Mouse (Mus musculus): Measurements from ENCODE around the gene Irgq. TPM values are rescaled to one million over a fixed set of nuclear protein-coding genes. Genes with fewer than 3 reads are reported as not detected.

Irgq gene
- polyA plus RNA-seq, 1 experiment from 2014 or later: 21.5 TPM

DNA sequence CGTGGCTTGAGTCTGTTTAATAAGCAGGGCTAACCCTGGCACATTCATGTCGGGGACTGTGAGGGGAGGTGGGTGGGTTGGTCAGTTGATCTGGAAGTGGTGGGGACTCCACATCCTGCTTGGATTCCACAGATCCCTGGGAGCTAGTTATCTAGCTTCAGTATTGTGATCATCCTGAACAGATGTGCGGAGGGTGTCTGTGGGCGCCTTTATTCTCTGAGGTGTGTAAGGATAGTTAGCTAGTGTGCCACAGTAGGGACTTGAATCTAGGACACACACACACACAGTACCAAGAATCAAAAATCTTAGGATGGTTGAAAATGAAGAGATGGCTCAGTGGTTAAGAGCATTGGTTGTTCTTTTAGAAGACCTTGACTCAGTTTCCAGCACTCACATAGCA is 38.0 kb downstream of the Irgq start:
- WGBS: 89% methylated on average over 4 of the region's 4 CpGs
- H3K4me1 ChIP-seq (ENCODE audit: control insufficient read depth, insufficient read depth, low read length): no peaks in the 10 kb centered on the region
- H3K27me3 ChIP-seq (ENCODE audit: control insufficient read depth, insufficient read depth, low read length): no peaks in the 10 kb centered on the region
- no peak overlapping the region for H3K9ac ChIP-seq (replicated peaks; ENCODE audit: low read depth, low read length)
- no peak for ATAC-seq (ENCODE audit: low read depth)
- no peak overlapping the region for H3K27ac ChIP-seq (ENCODE audit: low read depth, low read length)
- H3K4me2 ChIP-seq (ENCODE audit: low read depth, low read length): no peak overlapping the region
- H3K36me3 ChIP-seq (ENCODE audit: control insufficient read depth, insufficient read depth, low read length): peaks cover 10% of the 10 kb centered on the region
- no peak overlapping the region for H3K4me3 ChIP-seq (ENCODE audit: low read depth, low read length)
- no peaks in the 10 kb centered on the region for H3K9me3 ChIP-seq (ENCODE audit: control insufficient read depth, low read length)

DNA sequence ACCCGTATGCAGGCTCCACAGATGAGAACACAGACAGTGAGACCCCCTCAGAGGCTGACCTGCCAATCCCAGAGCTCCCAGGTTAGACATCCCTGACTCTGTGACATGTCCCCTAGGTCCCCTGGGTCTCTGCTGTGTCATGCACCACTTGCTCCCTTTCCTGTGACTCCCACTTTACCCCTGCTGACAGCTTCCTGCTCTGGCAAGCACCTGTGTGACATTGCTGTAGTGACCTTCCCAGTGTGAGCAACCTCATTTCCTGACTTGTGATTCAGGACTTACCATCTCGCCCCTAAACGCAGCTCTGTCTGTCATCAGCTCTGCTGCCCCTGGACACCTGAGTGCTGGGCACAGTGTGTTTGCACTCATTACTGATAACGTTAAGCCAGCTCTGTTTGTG is 40.6 kb downstream of the Irgq start:
- WGBS: 90% methylated on average over 4 of the region's 4 CpGs
- Histone ChIP-seq H3K4me1 (ENCODE audit: control insufficient read depth, insufficient read depth, low read length) (no peaks in the 10 kb centered on the region), H3K27ac (ENCODE audit: low read depth, low read length) (no peak overlapping the region), H3K36me3 (ENCODE audit: control insufficient read depth, insufficient read depth, low read length) (peaks cover 10% of the 10 kb centered on the region), H3K4me2 (ENCODE audit: low read depth, low read length) (no peak overlapping the region), H3K27me3 (ENCODE audit: control insufficient read depth, insufficient read depth, low read length) (no peaks in the 10 kb centered on the region), H3K4me3 (ENCODE audit: low read depth, low read length) (no peak overlapping the region), H3K9me3 (ENCODE audit: control insufficient read depth, low read length) (no peaks in the 10 kb centered on the region), H3K9ac (replicated peaks; ENCODE audit: low read depth, low read length) (no peak overlapping the region)
- no peak for ATAC-seq (ENCODE audit: low read depth)

DNA sequence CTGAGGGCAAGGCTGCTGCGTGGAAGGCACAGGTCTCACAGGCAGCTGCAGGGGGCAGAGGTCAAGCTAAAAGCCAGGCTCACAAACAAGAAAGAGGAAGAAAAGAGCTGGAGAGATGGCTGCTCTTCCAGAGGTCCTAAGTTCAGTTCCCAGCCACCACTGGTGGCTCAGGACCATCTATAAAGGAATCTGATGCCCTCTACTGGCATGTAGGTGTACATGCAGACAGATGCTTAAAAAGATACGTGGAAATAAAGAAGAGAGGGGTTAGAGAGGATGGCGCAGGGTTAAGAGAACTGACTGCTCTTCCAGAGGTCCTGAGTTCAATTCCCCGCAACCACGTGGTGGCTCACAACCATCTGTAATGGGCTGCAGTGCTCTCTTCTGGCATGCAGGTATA is 42.0 kb downstream of the Irgq start:
- Histone ChIP-seq H3K4me3 (ENCODE audit: low read depth, low read length) (no peak overlapping the region), H3K4me1 (ENCODE audit: control insufficient read depth, insufficient read depth, low read length) (no peaks in the 10 kb centered on the region), H3K27ac (ENCODE audit: low read depth, low read length) (no peak overlapping the region), H3K27me3 (ENCODE audit: control insufficient read depth, insufficient read depth, low read length) (no peaks in the 10 kb centered on the region), H3K9me3 (ENCODE audit: control insufficient read depth, low read length) (no peaks in the 10 kb centered on the region), H3K4me2 (ENCODE audit: low read depth, low read length) (no peak overlapping the region), H3K36me3 (ENCODE audit: control insufficient read depth, insufficient read depth, low read length) (peaks cover 4% of the 10 kb centered on the region; the same call in 1 of the 2 replicates), H3K9ac (replicated peaks; ENCODE audit: low read depth, low read length) (no peak overlapping the region)
- ATAC-seq (ENCODE audit: low read depth): no peak
- 51% methylated on average over 5 of the region's 5 CpGs for WGBS

DNA sequence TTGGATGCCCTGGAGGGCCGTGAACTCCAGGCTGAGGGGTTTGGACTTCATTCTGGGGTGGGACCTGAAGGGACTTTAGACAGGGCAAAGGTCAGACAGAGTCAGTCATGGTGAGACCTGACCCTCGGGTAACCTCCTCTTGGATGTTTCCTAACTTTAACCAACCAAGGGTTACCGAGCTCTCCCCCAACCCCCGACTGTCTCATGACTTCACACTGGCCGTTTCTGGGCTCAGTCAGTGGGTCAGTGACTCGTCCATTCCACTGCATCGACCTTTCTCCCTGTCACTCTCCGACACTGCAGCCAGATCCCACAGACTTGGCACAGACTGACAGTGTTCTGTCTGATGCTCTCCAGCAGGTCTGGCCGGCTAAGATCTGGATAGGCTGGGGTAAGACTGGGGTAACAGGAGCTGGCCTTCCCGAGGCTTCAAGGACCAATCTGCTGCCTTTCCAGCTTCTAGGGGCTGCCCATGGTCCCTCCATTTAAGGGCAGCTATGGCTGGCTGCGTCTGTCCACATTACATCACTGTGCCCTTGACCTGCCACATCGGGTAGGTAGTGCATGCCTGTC is 43.8 kb downstream of the Irgq start:
- no peak for ATAC-seq (ENCODE audit: low read depth)
- Histone ChIP-seq H3K27me3 (ENCODE audit: control insufficient read depth, insufficient read depth, low read length) (no peaks in the 10 kb centered on the region), H3K36me3 (ENCODE audit: control insufficient read depth, insufficient read depth, low read length) (no peaks in the 10 kb centered on the region), H3K9ac (replicated peaks; ENCODE audit: low read depth, low read length) (no peak overlapping the region), H3K27ac (ENCODE audit: low read depth, low read length) (no peak overlapping the region), H3K4me1 (ENCODE audit: control insufficient read depth, insufficient read depth, low read length) (no peaks in the 10 kb centered on the region), H3K4me2 (ENCODE audit: low read depth, low read length) (no peak overlapping the region), H3K9me3 (ENCODE audit: control insufficient read depth, low read length) (no peaks in the 10 kb centered on the region), H3K4me3 (ENCODE audit: low read depth, low read length) (no peak overlapping the region)
- WGBS: 64% methylated on average over 12 of the region's 12 CpGs

DNA sequence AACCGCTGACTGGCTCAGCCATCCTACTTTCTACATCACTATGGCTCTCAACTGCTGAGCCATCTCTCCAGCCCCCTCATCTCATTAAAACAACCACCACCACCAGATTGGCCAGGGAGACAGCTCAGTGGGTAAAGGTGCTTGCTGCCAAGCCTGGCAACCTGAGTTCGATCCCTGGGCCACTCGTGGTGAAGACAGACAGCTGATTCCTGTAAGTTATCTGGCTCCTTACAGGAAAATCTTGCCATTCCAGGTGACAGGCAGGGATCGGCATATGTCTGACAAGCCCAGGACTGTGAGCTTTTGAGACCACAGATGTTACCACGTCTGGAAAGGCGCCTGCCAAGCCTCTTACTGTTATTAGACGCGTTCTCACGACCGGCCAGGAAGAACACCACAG is 47.3 kb downstream of the Irgq start:
- Histone ChIP-seq H3K9me3 (ENCODE audit: control insufficient read depth, low read length) (no peaks in the 10 kb centered on the region), H3K4me2 (ENCODE audit: low read depth, low read length) (no peak overlapping the region), H3K9ac (replicated peaks; ENCODE audit: low read depth, low read length) (no peak overlapping the region), H3K4me3 (ENCODE audit: low read depth, low read length) (no peak overlapping the region), H3K36me3 (ENCODE audit: control insufficient read depth, insufficient read depth, low read length) (no peaks in the 10 kb centered on the region), H3K27me3 (ENCODE audit: control insufficient read depth, insufficient read depth, low read length) (no peaks in the 10 kb centered on the region), H3K27ac (ENCODE audit: low read depth, low read length) (no peak overlapping the region), H3K4me1 (ENCODE audit: control insufficient read depth, insufficient read depth, low read length) (no peaks in the 10 kb centered on the region)
- WGBS: 95% methylated on average over 10 of the region's 10 CpGs
- ATAC-seq (ENCODE audit: low read depth): no peak

DNA sequence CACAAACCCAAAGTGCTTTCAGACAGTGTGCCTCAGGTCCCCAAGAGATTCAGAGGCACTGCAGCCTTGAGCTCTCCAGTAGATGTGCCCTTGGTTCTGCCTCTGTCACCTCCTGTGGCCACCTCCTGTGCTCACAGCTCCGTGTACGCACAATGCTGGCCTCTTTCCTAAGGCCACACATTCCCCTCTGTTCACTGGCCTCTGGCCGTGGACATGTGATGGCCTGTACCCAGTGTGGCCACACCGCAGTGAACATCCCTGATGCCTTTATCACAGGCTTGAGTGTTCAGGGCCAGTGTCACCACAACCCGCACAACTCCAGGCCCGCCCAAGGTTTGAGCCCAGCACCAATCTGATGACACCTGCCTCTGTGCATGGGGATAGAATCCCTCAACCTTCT is 54.4 kb downstream of the Irgq start:
- H3K9ac ChIP-seq (replicated peaks; ENCODE audit: low read depth, low read length): no peak overlapping the region
- no peak overlapping the region for H3K4me2 ChIP-seq (ENCODE audit: low read depth, low read length)
- peaks cover 17% of the 10 kb centered on the region for H3K27me3 ChIP-seq (ENCODE audit: control insufficient read depth, insufficient read depth, low read length)
- no peaks in the 10 kb centered on the region for H3K36me3 ChIP-seq (ENCODE audit: control insufficient read depth, insufficient read depth, low read length)
- H3K27ac ChIP-seq (ENCODE audit: low read depth, low read length): no peak overlapping the region
- ATAC-seq (ENCODE audit: low read depth): no peak
- no peaks in the 10 kb centered on the region for H3K9me3 ChIP-seq (ENCODE audit: control insufficient read depth, low read length)
- no peak overlapping the region for H3K4me3 ChIP-seq (ENCODE audit: low read depth, low read length)
- no peaks in the 10 kb centered on the region for H3K4me1 ChIP-seq (ENCODE audit: control insufficient read depth, insufficient read depth, low read length)
- WGBS: 91% methylated on average over 6 of the region's 6 CpGs

DNA sequence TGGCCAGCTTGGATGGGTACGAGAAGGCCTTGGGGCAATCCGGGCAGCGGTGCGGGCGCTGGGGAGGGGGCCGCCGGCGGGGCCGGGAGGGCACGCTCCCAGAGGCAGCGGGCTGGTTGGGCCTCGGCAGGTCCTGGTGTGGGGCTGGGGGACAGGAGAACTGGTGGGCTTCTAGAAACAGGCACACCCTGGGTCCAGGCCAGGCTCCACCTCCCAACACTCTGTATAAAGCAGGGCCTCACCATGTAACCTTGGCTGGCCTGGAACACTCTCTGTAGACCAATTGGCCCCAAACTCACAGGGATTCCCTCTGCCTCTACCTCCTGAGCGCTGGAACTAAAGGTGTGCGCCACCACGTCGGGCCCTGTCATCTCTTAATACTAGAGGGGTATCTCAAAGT is 55.5 kb downstream of the Irgq start:
- H3K4me2 ChIP-seq (ENCODE audit: low read depth, low read length): no peak overlapping the region
- peak; percentile 19; the same call in 1 of the 2 replicates for ATAC-seq (ENCODE audit: low read depth)
- 46% methylated on average over 16 of the region's 16 CpGs for WGBS
- no peaks in the 10 kb centered on the region for H3K4me1 ChIP-seq (ENCODE audit: control insufficient read depth, insufficient read depth, low read length)
- no peak overlapping the region for H3K4me3 ChIP-seq (ENCODE audit: low read depth, low read length)
- no peak overlapping the region for H3K9ac ChIP-seq (replicated peaks; ENCODE audit: low read depth, low read length)
- peaks cover 17% of the 10 kb centered on the region for H3K27me3 ChIP-seq (ENCODE audit: control insufficient read depth, insufficient read depth, low read length)
- H3K36me3 ChIP-seq (ENCODE audit: control insufficient read depth, insufficient read depth, low read length): no peaks in the 10 kb centered on the region
- no peak overlapping the region for H3K27ac ChIP-seq (ENCODE audit: low read depth, low read length)
- H3K9me3 ChIP-seq (ENCODE audit: control insufficient read depth, low read length): no peaks in the 10 kb centered on the region

DNA sequence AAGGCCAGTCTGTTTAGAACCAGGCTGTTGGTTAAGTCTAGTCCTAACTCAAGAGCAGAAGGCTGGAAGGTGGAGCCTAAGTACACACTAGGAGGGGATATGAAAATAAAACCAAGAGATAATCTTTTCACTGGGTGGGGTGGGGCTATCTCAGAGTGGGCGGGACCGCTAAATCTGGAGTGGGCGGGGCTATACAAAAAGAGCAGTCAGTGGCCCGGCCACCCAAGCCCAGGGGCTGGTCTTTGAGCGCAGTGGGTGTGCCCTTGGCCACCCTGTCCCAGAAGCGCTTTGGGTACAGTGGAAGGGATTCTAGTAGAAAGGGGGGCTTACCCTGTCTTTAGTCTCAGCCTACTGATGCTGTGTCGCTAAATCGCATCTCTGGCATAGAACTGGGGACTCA is 56.3 kb downstream of the Irgq start:
- H3K9ac ChIP-seq (replicated peaks; ENCODE audit: low read depth, low read length): peak overlapping the region; percentile 71
- H3K4me2 ChIP-seq (ENCODE audit: low read depth, low read length): peak overlapping the region; percentile 68
- no peak overlapping the region for H3K27ac ChIP-seq (ENCODE audit: low read depth, low read length)
- H3K36me3 ChIP-seq (ENCODE audit: control insufficient read depth, insufficient read depth, low read length): no peaks in the 10 kb centered on the region
- no peaks in the 10 kb centered on the region for H3K4me1 ChIP-seq (ENCODE audit: control insufficient read depth, insufficient read depth, low read length)
- WGBS: 8% methylated on average over 8 of the region's 8 CpGs
- peak overlapping the region; percentile 51 for H3K4me3 ChIP-seq (ENCODE audit: low read depth, low read length)
- peaks cover 17% of the 10 kb centered on the region for H3K27me3 ChIP-seq (ENCODE audit: control insufficient read depth, insufficient read depth, low read length)
- H3K9me3 ChIP-seq (ENCODE audit: control insufficient read depth, low read length): no peaks in the 10 kb centered on the region
- peak; percentile 60 for ATAC-seq (ENCODE audit: low read depth)

DNA sequence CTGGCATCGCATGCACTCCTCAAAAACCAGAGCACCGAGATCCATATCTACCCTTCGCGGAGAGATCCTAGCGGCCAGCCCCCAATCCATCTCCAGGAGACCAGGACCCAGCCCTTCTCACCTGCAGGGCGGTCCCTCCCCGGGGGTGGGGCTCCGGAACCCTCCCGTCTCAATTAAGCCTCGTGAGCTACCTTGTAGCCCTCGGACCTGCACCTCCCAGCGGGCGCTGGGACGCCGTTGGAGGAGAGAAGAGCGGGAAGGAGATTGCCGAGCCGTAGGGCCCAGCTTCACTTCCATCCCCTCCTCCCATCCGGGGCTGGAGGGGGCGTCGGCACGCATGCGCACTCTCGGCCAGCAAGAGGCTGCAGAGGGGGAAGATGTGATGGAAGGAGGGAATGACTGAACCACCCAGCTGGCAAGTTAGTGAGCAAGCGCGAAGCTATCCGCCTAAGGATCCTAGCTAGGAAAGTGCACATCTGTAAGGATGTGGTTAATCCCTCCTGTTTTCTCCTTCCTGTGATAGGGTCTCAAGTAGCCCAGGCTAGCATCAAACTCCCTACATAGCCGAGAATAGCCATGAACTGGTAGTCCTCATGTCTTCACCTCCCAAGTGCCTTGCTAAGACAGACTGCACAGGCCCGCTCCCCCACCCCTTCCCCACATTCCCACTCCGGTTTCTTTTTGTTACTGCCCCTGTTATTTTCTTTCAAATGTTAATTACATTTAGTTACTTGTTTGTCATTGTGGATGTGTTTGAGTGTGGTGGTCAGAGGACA is 57.0 kb downstream of the Irgq start, which contains the start of the genes Ethe1 and Zfp575:
Gene Ethe1, plus strand, starts transcription at position 214 of the 776 bp plus-strand sequence.
Gene Zfp575, minus strand, starts transcription at position 312 of the 776 bp plus-strand sequence.
- H3K27me3 ChIP-seq (ENCODE audit: control insufficient read depth, insufficient read depth, low read length): peaks cover 17% of the 10 kb centered on the region
- H3K4me3 ChIP-seq (ENCODE audit: low read depth, low read length): peak within 1 kb of the TSS; percentile 51
- H3K9ac ChIP-seq (replicated peaks; ENCODE audit: low read depth, low read length): peak within 1 kb of the TSS; percentile 71
- H3K4me1 ChIP-seq (ENCODE audit: control insufficient read depth, insufficient read depth, low read length): no peaks in the 10 kb centered on the region
- peak within 1 kb of the TSS; percentile 68 for H3K4me2 ChIP-seq (ENCODE audit: low read depth, low read length)
- WGBS: 6% methylated on average over 30 of the region's 30 CpGs
- H3K27ac ChIP-seq (ENCODE audit: low read depth, low read length): no peak within 1 kb of the TSS
- ATAC-seq (ENCODE audit: low read depth): peak; percentile 67
- no peaks in the 10 kb centered on the region for H3K36me3 ChIP-seq (ENCODE audit: control insufficient read depth, insufficient read depth, low read length)
- no peaks in the 10 kb centered on the region for H3K9me3 ChIP-seq (ENCODE audit: control insufficient read depth, low read length)
